Mouse (Mus musculus) erythroblast, adult 5-6 weeks (primary cell): ENCODE results near the gene Pdia5. TPM values are rescaled to one million over a fixed set of nuclear protein-coding genes. Genes with fewer than 3 reads are reported as not detected.

Source experiments
- ATAC-seq: replicated peaks from 2 replicates; pipeline ENCODE4 v1.8.0; 2016; ENCODE audit warnings: moderate number of reproducible peaks, mild to moderate bottlenecking, moderate TSS enrichment, inconsistent platforms; ENCODE audit not compliant: poor library complexity, low FRiP score, severe bottlenecking
- total RNA-seq, 2 experiments: library from RNA; stranded (forward) in 1 of 2; stranded (reverse) in 1 of 2; fragments of 150-400 nt in 1 of 2; fragments of 200-764, 138-1000 nt in 1 of 2; gene quantifications; 2 replicates each; pipeline versions ENCODE4 v1.2.3 to v1.2.4; 2015 to 2017; ENCODE audit warnings: low replicate concordance in 2 of 2

Pdia5 gene
- total RNA-seq, 2 experiments from 2014 or later, result 1.2 to 4.0 TPM

DNA sequence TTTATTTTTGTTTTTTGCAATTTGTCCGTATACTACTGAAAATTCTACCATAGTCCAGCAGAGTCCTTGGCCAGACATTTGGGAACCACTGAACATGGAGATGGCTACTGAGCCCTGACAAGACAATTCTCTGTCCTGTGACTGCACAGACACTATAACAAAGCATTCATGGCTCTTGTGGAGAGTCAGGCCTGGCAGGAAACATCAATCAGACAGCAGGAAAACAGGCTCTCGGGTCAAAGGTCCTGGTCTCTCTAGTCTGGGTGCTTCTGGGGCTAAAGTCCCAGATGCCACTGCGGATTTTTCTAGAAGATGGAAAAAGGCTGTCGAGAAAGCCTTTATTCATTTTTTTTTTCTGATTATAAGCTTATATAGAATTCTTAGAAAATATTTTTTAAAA, 3.6 kb downstream of the Pdia5 start:
- ATAC-seq, result no peak

DNA sequence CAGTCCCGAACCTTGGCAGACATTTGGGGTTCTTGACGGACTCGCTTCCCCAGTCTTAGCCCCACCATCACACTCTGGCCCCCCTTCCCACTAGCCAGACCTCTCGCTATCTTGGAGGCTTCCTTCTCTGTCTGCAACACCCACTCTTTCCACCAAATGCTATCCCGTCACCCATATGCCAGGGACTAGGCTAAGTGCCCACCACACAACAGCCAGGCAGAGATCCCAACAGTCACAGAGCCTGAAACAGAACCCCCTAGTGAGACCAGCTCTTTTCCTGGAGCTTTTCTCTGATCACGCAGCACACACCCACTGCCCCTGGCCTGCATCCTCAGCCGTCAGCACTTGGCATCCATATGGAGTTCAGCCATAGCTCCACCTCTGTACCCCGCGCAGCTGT, 5.0 kb downstream of the Pdia5 start:
- ATAC-seq, result no peak

- no peak for ATAC-seq
These were observed 6.0 kb downstream of the Pdia5 start for GRCm38 (mm10) chr16:35484526-35485233.

- no peak for ATAC-seq
These were observed 6.6 kb downstream of the Pdia5 start for GRCm38 (mm10) chr16:35484105-35484504.

- no peak for ATAC-seq
These were observed 11.4 kb downstream of the Pdia5 start for GRCm38 (mm10) chr16:35479301-35479700.

DNA sequence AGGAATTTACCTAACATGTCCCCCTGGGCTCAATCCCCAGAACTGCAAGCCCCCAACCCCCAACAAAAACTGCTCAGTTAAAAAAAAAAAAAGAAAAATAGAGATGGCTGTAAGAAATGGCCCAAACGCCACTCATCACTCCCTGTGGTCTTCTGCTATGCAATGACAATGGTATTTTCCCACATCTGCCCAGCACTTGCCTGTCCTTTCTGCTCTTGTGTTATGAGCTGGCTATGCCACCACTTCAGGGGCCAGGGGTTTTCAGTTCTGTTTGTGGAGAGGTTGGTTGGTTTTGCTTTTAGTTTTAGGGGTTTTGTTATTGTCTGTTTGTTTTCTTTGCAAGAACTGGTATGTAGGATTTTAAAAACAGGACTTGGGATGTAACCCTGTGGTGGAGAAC, 13.4 kb downstream of the Pdia5 start:
- no peak for ATAC-seq

- no peak for ATAC-seq
These were observed 18.0 kb downstream of the Pdia5 start for GRCm38 (mm10) chr16:35472569-35473275.

DNA sequence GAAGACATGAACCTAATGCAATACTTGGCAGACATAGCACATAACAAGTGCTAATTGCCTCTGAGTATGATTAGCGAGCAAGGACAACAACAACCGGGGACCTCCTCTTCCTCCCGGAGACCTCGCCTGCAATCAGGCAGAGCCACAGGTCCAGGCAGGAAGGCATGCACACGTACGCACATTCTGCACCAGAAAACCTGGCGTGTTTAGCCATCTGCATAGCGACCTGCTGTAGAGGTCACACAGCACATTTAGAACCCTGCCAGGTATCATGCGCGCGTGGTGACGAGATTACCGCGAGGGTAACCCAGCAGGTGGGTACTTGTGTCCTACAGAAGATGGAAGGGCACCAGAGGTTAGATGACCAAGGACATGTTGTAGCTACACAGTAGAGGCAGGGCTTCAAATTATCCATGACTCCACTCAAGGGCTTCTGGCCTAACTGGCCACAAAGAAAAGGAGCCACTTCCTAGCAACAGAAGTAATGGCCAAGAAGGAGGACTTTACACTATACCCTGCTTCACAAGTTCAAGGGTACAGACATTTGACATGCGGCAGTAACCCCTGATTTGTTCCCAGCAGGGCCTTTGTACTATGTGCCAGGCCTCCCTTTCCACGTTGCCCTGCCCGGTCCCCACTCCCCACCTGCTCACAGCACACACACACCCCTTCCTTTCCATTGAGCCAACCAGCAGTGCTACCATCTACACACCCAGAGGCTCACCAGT, 18.7 kb downstream of the Pdia5 start:
- no peak for ATAC-seq

GRCm38 (mm10) chr16:35470983-35471382, 19.7 kb downstream of the Pdia5 start:
- ATAC-seq, result no peak

DNA sequence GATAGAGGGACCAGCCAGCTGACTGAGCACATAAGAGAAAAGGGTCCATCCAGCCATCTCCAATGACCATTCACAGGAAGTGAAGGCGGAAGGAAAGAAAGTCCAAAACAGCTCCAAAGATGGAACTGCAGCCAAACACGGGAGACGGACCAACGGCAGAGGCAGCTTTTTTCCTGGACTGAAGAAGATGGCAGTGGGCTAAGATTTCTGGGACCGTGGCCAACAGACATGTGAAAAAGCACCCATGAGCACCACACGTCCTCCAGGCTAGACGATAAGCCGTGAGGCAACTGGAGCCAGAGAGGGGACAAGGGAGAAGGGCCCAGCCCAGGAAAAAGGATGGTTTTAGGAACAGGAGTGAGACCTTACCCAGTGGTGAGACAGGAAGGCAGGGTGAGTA, 20.6 kb downstream of the Pdia5 start:
- no peak for ATAC-seq

GRCm38 (mm10) chr16:35469016-35469415, 21.7 kb downstream of the Pdia5 start:
- no peak for ATAC-seq

DNA sequence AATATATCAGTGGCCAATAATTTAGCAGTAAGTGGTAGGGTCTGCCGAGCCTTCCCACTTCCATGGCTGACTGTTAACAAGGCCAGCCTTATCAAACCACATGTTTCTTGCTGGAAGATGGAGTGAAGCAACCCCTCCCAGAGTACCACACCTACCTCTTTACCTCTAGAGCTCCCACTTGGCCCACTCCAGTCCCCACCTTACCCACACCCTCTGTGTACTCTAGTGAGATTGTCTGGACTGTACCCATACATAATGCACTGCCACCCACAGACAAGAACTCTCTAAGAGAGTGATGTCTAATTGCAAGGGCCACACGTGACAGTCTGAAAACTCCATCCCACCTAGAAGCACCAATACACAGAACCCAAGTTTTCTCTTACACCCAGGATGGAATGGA, 23.6 kb downstream of the Pdia5 start:
- no peak for ATAC-seq

DNA sequence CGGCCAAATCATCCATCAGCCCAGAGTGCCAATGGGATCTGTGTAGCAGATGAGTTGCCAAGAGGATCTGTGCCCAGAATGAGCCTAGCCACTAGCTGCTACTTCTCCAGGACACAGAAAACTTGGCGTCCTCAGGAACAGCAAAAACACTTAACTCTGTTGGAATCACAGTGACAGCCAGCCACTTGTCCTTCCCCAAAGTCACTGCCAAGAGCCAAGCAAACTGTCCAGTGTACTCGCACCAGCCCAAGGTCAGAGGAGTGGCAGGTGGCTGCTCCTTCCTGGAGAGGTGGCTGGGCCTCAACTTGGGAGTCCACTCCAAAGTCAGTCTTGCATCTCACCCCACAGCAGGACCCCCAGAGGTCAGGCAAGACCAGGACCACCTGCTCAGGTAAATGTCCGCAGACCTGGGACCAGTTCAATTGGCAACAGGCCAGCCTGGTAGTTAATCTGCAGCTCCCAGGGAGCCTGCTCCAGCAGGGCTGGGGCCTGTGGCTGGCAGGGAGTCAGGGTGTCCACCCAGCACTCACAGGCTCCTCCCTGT, 24.8 kb downstream of the Pdia5 start:
- ATAC-seq, result no peak

DNA sequence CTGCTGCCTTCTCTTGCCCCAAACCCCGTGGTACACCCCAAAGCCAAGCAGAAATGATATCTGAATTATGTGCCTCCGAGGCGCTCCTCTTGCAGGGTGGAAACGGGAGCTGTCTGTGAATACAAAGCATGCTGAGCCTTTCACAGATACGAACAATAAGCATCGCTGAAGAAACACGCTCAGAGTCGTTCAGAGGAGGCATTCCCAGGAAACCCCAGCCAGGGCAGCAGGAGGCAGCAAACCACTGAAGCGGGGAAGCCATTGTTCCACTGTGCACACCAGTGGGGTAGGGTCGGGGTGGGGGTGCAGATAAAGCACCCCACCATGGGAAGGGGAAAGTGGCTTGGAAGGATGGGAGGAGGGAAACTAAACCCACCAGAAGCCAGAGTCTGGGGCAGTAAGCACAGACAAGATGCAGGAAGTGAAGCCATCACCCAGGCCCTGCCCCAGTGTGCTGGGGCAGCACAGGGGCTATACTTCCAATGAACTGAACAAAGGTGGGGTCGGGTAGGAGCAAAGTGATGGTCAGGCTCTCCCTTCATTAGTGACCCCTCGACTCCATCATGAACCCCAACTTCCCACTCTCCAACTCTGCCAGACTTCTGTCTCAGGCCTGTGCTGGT, 25.9 kb downstream of the Pdia5 start:
- ATAC-seq, result no peak

DNA sequence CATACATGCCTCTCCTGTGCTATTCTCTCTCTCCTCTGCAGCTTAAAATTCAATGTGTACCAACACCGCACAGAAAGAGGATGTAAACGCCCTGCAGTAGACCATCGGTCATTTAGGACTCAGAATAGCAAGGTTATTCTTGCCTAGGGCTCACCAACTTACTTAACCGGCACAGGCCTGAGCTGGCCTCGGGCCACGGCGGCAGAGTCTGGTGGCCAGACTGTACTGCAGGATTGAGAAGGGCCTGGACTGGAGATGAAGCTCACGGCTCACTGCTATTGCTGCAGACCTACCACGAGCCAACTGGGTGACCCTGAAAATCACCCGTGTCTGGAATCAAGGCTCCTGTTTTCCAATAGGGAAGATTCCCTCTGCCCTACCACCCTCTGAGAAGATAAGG, 27.0 kb downstream of the Pdia5 start:
- ATAC-seq, result no peak

- ATAC-seq, result no peak
These were observed 27.7 kb downstream of the Pdia5 start for GRCm38 (mm10) chr16:35462955-35463354.

DNA sequence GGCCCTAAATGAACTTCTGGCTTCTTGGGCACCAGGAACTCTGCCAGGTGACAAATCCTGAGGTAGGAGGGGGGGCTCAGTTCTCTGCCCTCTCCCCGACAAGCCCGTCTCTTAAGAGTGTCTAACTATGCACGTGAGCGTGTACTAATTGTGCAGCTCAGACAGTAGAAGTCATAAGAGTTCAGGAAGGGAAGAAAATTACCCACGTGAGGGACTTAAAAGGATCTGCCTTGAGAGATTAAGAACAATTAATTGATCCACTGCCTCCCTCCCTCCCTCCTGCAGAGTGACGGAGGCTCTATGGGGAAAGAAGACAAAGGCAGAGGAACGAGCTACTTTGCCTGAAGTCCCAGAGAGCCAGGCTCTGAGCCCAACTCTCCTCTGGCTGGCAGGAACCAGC, 31.1 kb downstream of the Pdia5 start:
- ATAC-seq, result no peak

DNA sequence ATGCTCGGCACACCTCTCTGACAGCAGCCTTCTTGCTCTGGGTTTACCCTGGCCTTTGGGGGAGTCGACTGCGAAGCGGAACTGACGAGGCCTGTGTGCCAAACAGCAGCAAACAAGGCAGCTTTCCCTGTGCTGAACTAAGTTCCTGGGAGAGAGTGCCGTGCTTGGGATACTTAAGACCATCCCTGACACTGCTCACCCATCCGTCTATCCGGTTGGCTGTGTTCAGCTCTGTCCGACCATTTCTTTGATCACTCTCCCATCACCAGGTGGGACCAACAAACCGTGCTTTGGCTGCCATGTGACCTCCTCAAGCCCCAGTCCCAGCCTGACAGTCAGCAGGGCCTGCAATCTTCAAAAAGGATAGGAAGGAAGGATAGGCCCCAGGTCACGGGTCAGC, 32.4 kb downstream of the Pdia5 start:
- ATAC-seq, result no peak

GRCm38 (mm10) chr16:35457488-35457887, 33.2 kb downstream of the Pdia5 start:
- ATAC-seq, result no peak

GRCm38 (mm10) chr16:35457011-35457419, 33.7 kb downstream of the Pdia5 start:
- no peak for ATAC-seq
